Mouse (Mus musculus) embryonic facial prominence, embryonic 15.5 days (tissue): ENCODE measurements around the gene Ncoa3. TPM values are rescaled to one million over a fixed set of nuclear protein-coding genes. Genes with fewer than 3 reads are reported as not detected.

Source experiments
- ATAC-seq: fragments of 200-750 bp; cut with Nextera tagmentation; 2 replicates; pipeline ENCODE4 v1.8.0; 2017; ENCODE audit warnings: low read depth, moderate TSS enrichment; ENCODE audit not compliant: insufficient number of reproducible peaks, low FRiP score, low TSS enrichment
- H3K27ac ChIP-seq: fragments of 300-500 bp; sonication (generic); replicated peaks from 2 replicates; pipeline ENCODE4 v1.5.1; 2015; ENCODE audit warnings: mild to moderate bottlenecking, inconsistent platforms
- H3K27me3 ChIP-seq: fragments of 300-500 bp; sonication (generic); 2 replicates; pipeline ENCODE4 v1.6.1; 2015; ENCODE audit warnings: inconsistent platforms
- H3K36me3 ChIP-seq: fragments of 300-500 bp; sonication (generic); 2 replicates; pipeline ENCODE4 v1.6.1; 2015; ENCODE audit warnings: mild to moderate bottlenecking, inconsistent platforms
- H3K4me1 ChIP-seq: fragments of 300-500 bp; sonication (generic); 2 replicates; pipeline ENCODE4 v1.6.1; 2015; ENCODE audit warnings: inconsistent platforms
- H3K4me2 ChIP-seq: fragments of 300-500 bp; sonication (generic); replicated peaks from 2 replicates; pipeline ENCODE4 v1.6.1; 2015; ENCODE audit warnings: mild to moderate bottlenecking, inconsistent platforms
- H3K4me3 ChIP-seq: fragments of 300-500 bp; sonication (generic); replicated peaks from 2 replicates; pipeline ENCODE4 v1.5.1; 2015; ENCODE audit warnings: mild to moderate bottlenecking, inconsistent platforms
- H3K9ac ChIP-seq: fragments of 300-500 bp; sonication (generic); 2 replicates; pipeline ENCODE4 v1.6.1; 2015; ENCODE audit warnings: inconsistent platforms
- H3K9me3 ChIP-seq: fragments of 300-500 bp; sonication (generic); replicated peaks from 2 replicates; pipeline ENCODE4 v1.6.1; 2016; ENCODE audit warnings: inconsistent platforms
- WGBS: fragments of 180-500 bp; shearing (Covaris S2); methylation state at CpG from one replicate; pipeline ENCODE4 v1.1.7; 2015; 5-methylcytosine and 5-hydroxymethylcytosine counted together
- polyA plus RNA-seq: library from polyadenylated mRNA; unstranded; fragments of >200 nt; fragmentation: Nextera tagmentation; extraction: Ambion mirVana; gene quantifications from 2 replicates; pipeline ENCODE4 v1.2.1, GENCODE M21; 2015

Gene Ncoa3
- polyA plus RNA-seq, 1 experiment from 2014 or later, result 14.7 TPM

- Histone ChIP-seq H3K9ac (no peak overlapping the region), H3K9me3 (no peaks in the 10 kb centered on the region), H3K27me3 (no peaks in the 10 kb centered on the region), H3K4me3 (no peak overlapping the region), H3K4me2 (no peak overlapping the region), H3K4me1 (peaks cover 34% of the 10 kb centered on the region), H3K27ac (no peak overlapping the region), H3K36me3 (0 out of 2 replicates have a peak, but pooled peaks cover 4% of the 10 kb centered on the region)
- no peak for ATAC-seq
- 85% methylated on average over 5 of the region's 5 CpGs for WGBS
Observed at GRCm38 (mm10) chr2:166107911-166108310, 115.5 kb downstream of the Ncoa3 start.

- Histone ChIP-seq H3K9ac (no peak overlapping the region), H3K4me2 (no peak overlapping the region), H3K36me3 (0 out of 2 replicates have a peak, but pooled peaks cover 6% of the 10 kb centered on the region), H3K27me3 (no peaks in the 10 kb centered on the region), H3K27ac (no peak overlapping the region), H3K4me3 (no peak overlapping the region), H3K9me3 (no peaks in the 10 kb centered on the region), H3K4me1 (peaks cover 32% of the 10 kb centered on the region)
- no peak for ATAC-seq
- 25% methylated on average over 4 of the region's 4 CpGs for WGBS
Observed at GRCm38 (mm10) chr2:166108326-166108725, 115.9 kb downstream of the Ncoa3 start.

- WGBS, result 82% methylated on average over 8 of the region's 8 CpGs
- Histone ChIP-seq H3K4me1 (peaks cover 25% of the 10 kb centered on the region), H3K4me2 (no peak overlapping the region), H3K36me3 (peaks cover 19% of the 10 kb centered on the region), H3K27ac (no peak overlapping the region), H3K9me3 (no peaks in the 10 kb centered on the region), H3K4me3 (no peak overlapping the region), H3K27me3 (no peaks in the 10 kb centered on the region), H3K9ac (no peak overlapping the region)
- ATAC-seq, result no peak
Observed at GRCm38 (mm10) chr2:166110764-166111163, 118.3 kb downstream of the Ncoa3 start.

- Histone ChIP-seq H3K4me1 (peaks cover 20% of the 10 kb centered on the region), H3K4me3 (no peak overlapping the region), H3K4me2 (no peak overlapping the region), H3K27ac (no peak overlapping the region), H3K27me3 (no peaks in the 10 kb centered on the region), H3K9me3 (no peaks in the 10 kb centered on the region), H3K9ac (no peak overlapping the region), H3K36me3 (peaks cover 24% of the 10 kb centered on the region)
- WGBS, result 92% methylated on average over 2 of the region's 2 CpGs
- ATAC-seq, result no peak
Observed at GRCm38 (mm10) chr2:166111238-166111637, 118.8 kb downstream of the Ncoa3 start.

GRCm38 (mm10) chr2:166111831-166112250, 119.4 kb downstream of the Ncoa3 start:
- H3K27me3 ChIP-seq, result no peaks in the 10 kb centered on the region
- H3K4me2 ChIP-seq, result no peak overlapping the region
- H3K4me1 ChIP-seq, result peaks cover 15% of the 10 kb centered on the region; the same call in 1 of the 2 replicates
- ATAC-seq, result no peak
- H3K9me3 ChIP-seq, result no peaks in the 10 kb centered on the region
- WGBS, result 68% methylated on average over 10 of the region's 10 CpGs
- no peak overlapping the region for H3K27ac ChIP-seq
- H3K9ac ChIP-seq, result no peak overlapping the region
- H3K36me3 ChIP-seq, result peaks cover 30% of the 10 kb centered on the region
- H3K4me3 ChIP-seq, result no peak overlapping the region

- 88% methylated on average over 11 of the region's 11 CpGs for WGBS
- no peak overlapping the region for H3K4me2 ChIP-seq
- peaks cover 27% of the 10 kb centered on the region for H3K36me3 ChIP-seq
- H3K27ac ChIP-seq, result no peak overlapping the region
- peaks cover 13% of the 10 kb centered on the region; the same call in 1 of the 2 replicates for H3K4me1 ChIP-seq
- H3K4me3 ChIP-seq, result no peak overlapping the region
- no peaks in the 10 kb centered on the region for H3K9me3 ChIP-seq
- no peaks in the 10 kb centered on the region for H3K27me3 ChIP-seq
- no peak for ATAC-seq
- no peak overlapping the region for H3K9ac ChIP-seq
Observed at GRCm38 (mm10) chr2:166112986-166113385, 120.5 kb downstream of the Ncoa3 start.

- Histone ChIP-seq H3K4me3 (no peak overlapping the region), H3K27me3 (no peaks in the 10 kb centered on the region), H3K36me3 (peaks cover 27% of the 10 kb centered on the region), H3K9me3 (no peaks in the 10 kb centered on the region), H3K9ac (no peak overlapping the region), H3K4me2 (no peak overlapping the region), H3K27ac (no peak overlapping the region), H3K4me1 (peaks cover 10% of the 10 kb centered on the region; the same call in 1 of the 2 replicates)
- WGBS, result 74% methylated on average over 15 of the region's 15 CpGs
- ATAC-seq, result no peak
Observed at GRCm38 (mm10) chr2:166115571-166116277, 123.3 kb downstream of the Ncoa3 start.

GRCm38 (mm10) chr2:166116278-166116608, 123.8 kb downstream of the Ncoa3 start:
- Histone ChIP-seq H3K4me2 (no peak overlapping the region), H3K4me1 (peaks cover 15% of the 10 kb centered on the region; the same call in 1 of the 2 replicates), H3K4me3 (no peak overlapping the region), H3K27me3 (no peaks in the 10 kb centered on the region), H3K9ac (no peak overlapping the region), H3K36me3 (peaks cover 27% of the 10 kb centered on the region), H3K9me3 (no peaks in the 10 kb centered on the region), H3K27ac (no peak overlapping the region)
- WGBS, result 89% methylated on average over 7 of the region's 7 CpGs
- ATAC-seq, result no peak

- Histone ChIP-seq H3K27me3 (no peaks in the 10 kb centered on the region), H3K27ac (no peak overlapping the region), H3K4me2 (no peak overlapping the region), H3K9me3 (no peaks in the 10 kb centered on the region), H3K9ac (no peak overlapping the region), H3K4me3 (no peak overlapping the region), H3K4me1 (peaks cover 15% of the 10 kb centered on the region; the same call in 1 of the 2 replicates), H3K36me3 (peaks cover 29% of the 10 kb centered on the region)
- WGBS, result 94% methylated on average over 16 of the region's 16 CpGs
- no peak for ATAC-seq
Observed at GRCm38 (mm10) chr2:166116704-166117103, 124.3 kb downstream of the Ncoa3 start.

- Histone ChIP-seq H3K9ac (no peak overlapping the region), H3K4me2 (no peak overlapping the region), H3K27ac (no peak overlapping the region), H3K4me3 (no peak overlapping the region), H3K9me3 (no peaks in the 10 kb centered on the region), H3K4me1 (0 out of 2 replicates have a peak, but pooled peaks cover 9% of the 10 kb centered on the region), H3K36me3 (peaks cover 35% of the 10 kb centered on the region), H3K27me3 (no peaks in the 10 kb centered on the region)
- WGBS, result 72% methylated on average over 2 of the region's 2 CpGs
- no peak for ATAC-seq
Observed at GRCm38 (mm10) chr2:166119992-166120391, 127.6 kb downstream of the Ncoa3 start.

GRCm38 (mm10) chr2:166121681-166122355, 129.4 kb downstream of the Ncoa3 start:
- no peak for ATAC-seq
- 79% methylated on average over 14 of the region's 14 CpGs for WGBS
- Histone ChIP-seq H3K9me3 (no peaks in the 10 kb centered on the region), H3K27ac (no peak overlapping the region), H3K27me3 (no peaks in the 10 kb centered on the region), H3K36me3 (peaks cover 23% of the 10 kb centered on the region), H3K4me1 (peaks cover 16% of the 10 kb centered on the region), H3K9ac (no peak overlapping the region), H3K4me3 (no peak overlapping the region), H3K4me2 (no peak overlapping the region)
